Mouse (Mus musculus) heart, postnatal 0 days (tissue): ENCODE measurements around the gene Ifnar1.

ENCODE experiments used
- CTCF ChIP-seq: IDR thresholded peaks from 2 replicates; pipeline ENCODE4 v1.5.1; 2016; ENCODE audit warnings: antibody characterized with exemption, control low read depth, low read depth
- EP300 ChIP-seq: IDR thresholded peaks from 2 replicates; pipeline ENCODE4 v1.6.1; 2016; ENCODE audit warnings: antibody characterized with exemption, low read depth

GRCm38 (mm10) chr16:91538051-91538450 is 53.0 kb downstream of the Ifnar1 start:
- TF ChIP-seq CTCF (no peak), EP300 (no peak)
